Mouse (Mus musculus): Measurements from ENCODE around the gene Stxbp4. TPM values are rescaled to one million over a fixed set of nuclear protein-coding genes. Genes with fewer than 3 reads are reported as not detected.

The Stxbp4 gene
- polyA plus RNA-seq, 1 experiment from 2014 or later, result 1.9 TPM

DNA sequence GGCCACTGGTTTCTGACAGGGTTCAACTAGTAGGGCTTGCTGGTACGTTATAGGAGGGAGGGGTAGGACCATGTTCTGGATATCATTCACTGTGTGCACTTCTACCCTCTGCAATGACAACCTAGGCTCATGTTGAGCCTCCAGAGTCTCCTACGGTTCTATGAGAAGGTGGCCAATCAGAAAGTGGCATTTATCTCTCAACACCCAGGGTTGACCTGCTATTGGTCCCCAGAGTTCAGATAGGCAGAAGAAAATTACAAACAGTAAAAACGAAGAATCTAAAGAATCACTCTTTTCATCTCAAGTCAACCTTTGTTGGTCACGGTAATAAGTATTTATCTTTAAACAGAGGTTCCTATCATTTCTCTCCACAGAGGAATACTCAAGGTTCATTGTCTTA is 29.0 kb upstream of the Stxbp4 start:
- Histone ChIP-seq H3K36me3 (replicated peaks; ENCODE audit: insufficient read depth, low read length) (peaks cover 17% of the 10 kb centered on the region; the same call in 1 of the 2 replicates), H3K4me1 (ENCODE audit: insufficient read depth) (peaks cover 44% of the 10 kb centered on the region), H3K9me3 (ENCODE audit: low read length) (no peaks in the 10 kb centered on the region), H3K9ac (replicated peaks) (no peak overlapping the region), H3K27ac (ENCODE audit: low read depth) (peak overlapping the region; percentile 91), H3K27me3 (ENCODE audit: insufficient read depth, low read length) (no peaks in the 10 kb centered on the region), H3K4me2 (ENCODE audit: low read depth, low read length) (peak overlapping the region; percentile 27), H3K4me3 (ENCODE audit: low read depth, low read length) (no peak overlapping the region)
- peak; percentile 52 for ATAC-seq
- DNase-seq, result no peak
- TF ChIP-seq CTCF (IDR thresholded peaks at IDR 0.05; ENCODE audit: low read depth), result no peak
- no peak for TF ChIP-seq EP300 (IDR thresholded peaks at IDR 0.05; ENCODE audit: low read depth)
- 43% methylated on average over 4 of the region's 4 CpGs for WGBS (ENCODE audit: insufficient replicate concordance)

DNA sequence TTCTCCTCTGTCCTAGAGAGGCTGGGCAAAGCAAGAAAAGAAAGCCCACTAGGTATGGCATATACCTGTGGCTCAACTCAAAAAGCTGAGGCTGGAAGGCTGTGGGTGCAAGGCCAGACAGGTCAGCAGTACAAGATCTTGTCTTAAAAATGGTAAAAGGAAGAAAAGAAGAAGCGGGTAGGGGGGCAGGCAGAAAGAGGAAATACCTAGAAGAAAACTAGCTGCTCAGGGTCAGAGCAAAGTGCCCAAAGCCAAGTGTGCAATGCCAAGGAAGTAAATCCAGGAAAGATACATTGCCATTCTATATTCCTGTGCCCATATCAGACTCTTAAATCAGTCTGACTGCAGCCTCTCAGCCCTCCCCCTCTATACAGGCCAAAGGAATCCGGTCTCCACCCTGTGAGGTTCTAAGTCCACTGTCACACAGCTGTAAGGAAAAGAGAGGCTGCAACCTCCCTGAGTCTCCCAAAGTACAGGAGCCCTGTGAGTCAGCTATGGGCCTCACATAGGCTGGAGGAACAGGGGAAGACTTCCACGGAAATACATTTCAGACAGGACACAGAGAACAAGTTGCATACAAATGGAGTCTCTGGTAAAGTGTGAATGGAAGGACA is 28.4 kb upstream of the Stxbp4 start:
- no peaks in the 10 kb centered on the region for H3K27me3 ChIP-seq (ENCODE audit: insufficient read depth, low read length)
- H3K9ac ChIP-seq (replicated peaks), result no peak overlapping the region; the same call in 1 of the 2 replicates
- H3K4me2 ChIP-seq (ENCODE audit: low read depth, low read length), result peak overlapping the region; percentile 27
- no peaks in the 10 kb centered on the region for H3K9me3 ChIP-seq (ENCODE audit: low read length)
- peak overlapping the region; percentile 91 for H3K27ac ChIP-seq (ENCODE audit: low read depth)
- H3K4me1 ChIP-seq (ENCODE audit: insufficient read depth), result peaks cover 44% of the 10 kb centered on the region
- DNase-seq (no peak), ATAC-seq (no peak)
- no peak overlapping the region for H3K4me3 ChIP-seq (ENCODE audit: low read depth, low read length)
- peaks cover 20% of the 10 kb centered on the region; the same call in 1 of the 2 replicates for H3K36me3 ChIP-seq (replicated peaks; ENCODE audit: insufficient read depth, low read length)
- WGBS (ENCODE audit: insufficient replicate concordance), result 25% methylated on average over 3 of the region's 3 CpGs
- no peak for TF ChIP-seq EP300 (IDR thresholded peaks at IDR 0.05; ENCODE audit: low read depth)
- TF ChIP-seq CTCF (IDR thresholded peaks at IDR 0.05; ENCODE audit: low read depth), result no peak

DNA sequence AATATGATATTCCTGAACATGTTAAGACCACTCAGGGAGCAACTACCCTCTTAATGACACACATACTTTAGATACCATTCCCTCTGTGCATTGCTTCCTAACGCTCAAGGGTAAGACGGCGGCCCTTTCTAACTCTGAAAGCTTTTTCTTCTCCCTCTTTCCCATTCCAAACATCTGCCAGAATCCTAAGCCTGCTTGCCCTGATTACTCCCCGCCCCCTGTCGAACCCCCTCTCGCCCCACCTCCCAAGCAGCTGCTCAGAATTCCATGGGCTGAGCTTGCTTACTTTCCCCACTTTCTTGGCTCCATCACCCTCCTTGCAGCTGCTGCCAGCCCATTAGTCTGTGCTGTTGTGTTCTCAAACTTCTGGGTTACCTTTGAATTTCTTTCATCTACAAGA is 27.3 kb upstream of the Stxbp4 start:
- Histone ChIP-seq H3K9me3 (ENCODE audit: low read length) (no peaks in the 10 kb centered on the region), H3K4me2 (ENCODE audit: low read depth, low read length) (peak overlapping the region; percentile 60), H3K4me1 (ENCODE audit: insufficient read depth) (peaks cover 44% of the 10 kb centered on the region), H3K4me3 (ENCODE audit: low read depth, low read length) (no peak overlapping the region), H3K36me3 (replicated peaks; ENCODE audit: insufficient read depth, low read length) (peaks cover 22% of the 10 kb centered on the region), H3K27ac (ENCODE audit: low read depth) (peak overlapping the region; percentile 91), H3K9ac (replicated peaks) (peak overlapping the region; percentile 54; the same call in 1 of the 2 replicates), H3K27me3 (ENCODE audit: insufficient read depth, low read length) (no peaks in the 10 kb centered on the region)
- TF ChIP-seq EP300 (IDR thresholded peaks at IDR 0.05; ENCODE audit: low read depth) (no peak), CTCF (IDR thresholded peaks at IDR 0.05; ENCODE audit: low read depth) (no peak)
- WGBS (ENCODE audit: insufficient replicate concordance), result 61% methylated on average over 6 of the region's 6 CpGs
- ATAC-seq (no peak), DNase-seq (no peak)

DNA sequence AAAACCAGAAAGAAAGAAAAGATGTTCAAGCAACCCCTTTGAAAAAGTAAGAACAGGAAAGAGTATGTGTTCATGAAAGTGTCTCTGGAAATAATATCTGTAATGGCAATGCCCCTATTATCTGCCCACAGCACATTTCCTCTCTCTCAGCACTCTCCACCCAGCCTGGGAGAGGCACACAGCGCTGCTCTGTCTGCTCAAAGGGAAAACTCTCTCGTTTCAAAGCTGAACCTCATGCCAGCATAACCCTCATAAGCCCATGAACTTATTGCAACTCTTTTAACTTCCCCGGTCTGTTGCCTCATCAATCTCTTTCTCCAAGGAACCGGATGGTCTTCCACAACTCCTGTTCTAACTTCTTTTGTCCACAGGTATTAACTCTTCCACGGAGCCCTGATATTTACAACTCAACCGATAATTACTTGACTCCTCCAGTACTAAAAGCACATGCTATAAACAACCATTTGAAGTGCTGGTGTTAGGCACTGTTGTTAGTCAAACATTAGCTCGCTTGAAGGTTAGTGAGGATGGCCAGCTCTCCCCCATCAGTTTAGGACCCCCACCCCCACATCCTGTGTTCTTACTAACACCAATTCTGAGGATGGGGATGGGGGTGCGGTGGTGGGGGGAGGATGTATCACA is 26.6 kb upstream of the Stxbp4 start:
- Histone ChIP-seq H3K4me3 (ENCODE audit: low read depth, low read length) (peak overlapping the region; percentile 12; the same call in 1 of the 2 replicates), H3K9ac (replicated peaks) (peak overlapping the region; percentile 54), H3K9me3 (ENCODE audit: low read length) (no peaks in the 10 kb centered on the region), H3K27ac (ENCODE audit: low read depth) (peak overlapping the region; percentile 91), H3K27me3 (ENCODE audit: insufficient read depth, low read length) (no peaks in the 10 kb centered on the region), H3K36me3 (replicated peaks; ENCODE audit: insufficient read depth, low read length) (peaks cover 22% of the 10 kb centered on the region), H3K4me2 (ENCODE audit: low read depth, low read length) (peak overlapping the region; percentile 60), H3K4me1 (ENCODE audit: insufficient read depth) (peaks cover 44% of the 10 kb centered on the region)
- TF ChIP-seq EP300 (IDR thresholded peaks at IDR 0.05; ENCODE audit: low read depth), result peak; percentile 95
- TF ChIP-seq CTCF (IDR thresholded peaks at IDR 0.05; ENCODE audit: low read depth), result no peak
- 9% methylated on average over 8 of the region's 8 CpGs for WGBS (ENCODE audit: insufficient replicate concordance)
- peak; percentile 92 for ATAC-seq
- peak; percentile 56 for DNase-seq

DNA sequence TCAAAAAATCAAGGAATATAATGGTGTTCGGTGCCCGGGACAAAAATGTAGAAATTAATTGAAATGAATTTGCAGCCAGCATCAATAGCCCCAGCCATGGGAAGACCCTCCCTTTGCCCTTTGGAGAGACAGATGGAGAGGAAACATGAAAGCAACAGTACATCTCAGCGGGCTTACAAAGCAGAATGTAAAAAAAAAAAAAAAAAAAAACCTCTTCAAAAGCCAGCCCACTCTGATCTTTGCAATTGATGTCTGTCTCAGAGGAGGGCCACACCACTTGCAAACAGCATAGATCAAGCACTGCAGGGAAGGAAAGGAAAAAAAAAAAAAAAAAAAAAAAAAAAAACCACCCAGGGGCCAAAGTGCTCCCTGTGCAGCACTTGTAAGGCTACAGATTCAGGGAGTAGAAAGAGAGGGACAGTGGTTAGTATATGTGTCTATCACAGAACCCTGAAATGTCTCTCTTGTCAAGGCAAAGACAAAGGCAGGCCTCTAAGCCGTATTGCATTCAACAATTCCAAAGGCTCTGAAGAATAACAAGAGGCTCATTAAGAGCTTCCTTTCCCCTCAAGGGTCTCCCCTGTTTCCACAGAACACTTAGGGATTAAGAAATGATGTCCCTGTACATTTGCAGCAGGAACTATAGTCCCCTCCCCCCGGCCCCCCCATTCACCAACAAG is 25.9 kb upstream of the Stxbp4 start:
- no peak for DNase-seq
- Histone ChIP-seq H3K36me3 (replicated peaks; ENCODE audit: insufficient read depth, low read length) (peaks cover 21% of the 10 kb centered on the region), H3K4me3 (ENCODE audit: low read depth, low read length) (0 out of 2 replicates have a peak overlapping the region, but pooled peaks have one; percentile 12), H3K27me3 (ENCODE audit: insufficient read depth, low read length) (no peaks in the 10 kb centered on the region), H3K9ac (replicated peaks) (peak overlapping the region; percentile 45), H3K9me3 (ENCODE audit: low read length) (no peaks in the 10 kb centered on the region), H3K4me2 (ENCODE audit: low read depth, low read length) (peak overlapping the region; percentile 60), H3K4me1 (ENCODE audit: insufficient read depth) (peaks cover 44% of the 10 kb centered on the region), H3K27ac (ENCODE audit: low read depth) (peak overlapping the region; percentile 91)
- TF ChIP-seq EP300 (IDR thresholded peaks at IDR 0.05; ENCODE audit: low read depth) (no peak), CTCF (IDR thresholded peaks at IDR 0.05; ENCODE audit: low read depth) (no peak)
- peak; percentile 38 for ATAC-seq
- 42% methylated on average over 5 of the region's 5 CpGs for WGBS (ENCODE audit: insufficient replicate concordance)

DNA sequence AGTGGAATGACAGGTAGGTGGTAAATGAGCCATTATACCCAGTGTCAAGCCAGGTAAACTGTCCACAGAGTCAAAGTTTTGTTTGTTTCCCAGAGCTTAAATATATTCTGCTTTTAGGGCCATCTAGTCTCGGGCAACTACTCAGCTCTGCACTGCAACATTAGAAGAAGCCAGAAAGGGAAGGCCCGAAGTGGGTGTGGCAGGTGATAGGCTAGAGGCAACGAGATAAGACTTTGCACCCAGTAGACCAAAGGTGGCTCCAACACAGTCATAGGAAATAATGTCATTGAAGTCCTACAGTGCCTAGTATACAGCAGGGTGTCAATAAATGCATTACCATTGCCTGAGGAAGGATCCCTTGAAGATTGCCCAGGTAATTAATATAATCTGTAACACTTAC is 25.2 kb upstream of the Stxbp4 start:
- ATAC-seq (peak; percentile 44), DNase-seq (peak; percentile 55)
- H3K4me1 ChIP-seq (ENCODE audit: insufficient read depth), result peaks cover 44% of the 10 kb centered on the region
- H3K9ac ChIP-seq (replicated peaks), result no peak overlapping the region
- peaks cover 21% of the 10 kb centered on the region for H3K36me3 ChIP-seq (replicated peaks; ENCODE audit: insufficient read depth, low read length)
- TF ChIP-seq EP300 (IDR thresholded peaks at IDR 0.05; ENCODE audit: low read depth) (peak; percentile 73; the same call in 1 of the 2 replicates), CTCF (IDR thresholded peaks at IDR 0.05; ENCODE audit: low read depth) (no peak)
- WGBS (ENCODE audit: insufficient replicate concordance), result 40% methylated on average over 3 of the region's 3 CpGs
- no peaks in the 10 kb centered on the region for H3K27me3 ChIP-seq (ENCODE audit: insufficient read depth, low read length)
- H3K4me3 ChIP-seq (ENCODE audit: low read depth, low read length), result peak overlapping the region; percentile 0; the same call in 1 of the 2 replicates
- H3K27ac ChIP-seq (ENCODE audit: low read depth), result peak overlapping the region; percentile 91
- no peaks in the 10 kb centered on the region for H3K9me3 ChIP-seq (ENCODE audit: low read length)
- H3K4me2 ChIP-seq (ENCODE audit: low read depth, low read length), result peak overlapping the region; percentile 60

All from liver, postnatal 0 days (tissue).